Mouse (Mus musculus) intestine, embryonic 14.5 days (tissue): Measurements from ENCODE around the gene Pet100. TPM values are rescaled to one million over a fixed set of nuclear protein-coding genes. Genes with fewer than 3 reads are reported as not detected.

Experiments
- polyA plus RNA-seq: library from polyadenylated mRNA; unstranded; fragments of >200 nt; fragmentation: Nextera tagmentation; extraction: Ambion mirVana; gene quantifications from 2 replicates; pipeline ENCODE4 v1.2.1, GENCODE M21; 2014

Pet100 gene
- polyA plus RNA-seq, 1 experiment from 2014 or later, result 95.1 TPM

Other genes with a start within 250 kb of the Pet100 start
- 8.6 and 10.7 TPM in 2 replicates for gene Arhgef18, start 228.5 kb upstream of the Pet100 start, polyA plus RNA-seq
- gene Pex11g, start 153.9 kb upstream of the Pet100 start, polyA plus RNA-seq, result 4.2 and 5.1 TPM in 2 replicates
- 0.12 TPM in 1 of 2 replicates, not detected in the other for gene Tex45, start 150.7 kb upstream of the Pet100 start, polyA plus RNA-seq
- gene Zfp358, start 128.4 kb upstream of the Pet100 start, polyA plus RNA-seq, result 20.6 and 22.7 TPM in 2 replicates
- gene Mcoln1, start 121.1 kb upstream of the Pet100 start, polyA plus RNA-seq, result 37.3 and 41.8 TPM in 2 replicates
- gene Pnpla6, start 106.2 kb upstream of the Pet100 start, polyA plus RNA-seq, result 25.7 and 26.7 TPM in 2 replicates
- gene C330021F23Rik, start 53.6 kb upstream of the Pet100 start, polyA plus RNA-seq, result 3.8 and 4.5 TPM in 2 replicates
- gene Camsap3, start 34.3 kb upstream of the Pet100 start, polyA plus RNA-seq, result 19.7 and 21.5 TPM in 2 replicates
- gene Xab2, start 232 bp upstream of the Pet100 start, polyA plus RNA-seq, result 56.4 and 61.5 TPM in 2 replicates
- gene Pcp2, start 4.0 kb downstream of the Pet100 start, polyA plus RNA-seq, result 0.12 TPM in 1 of 2 replicates, not detected in the other
- 85.9 and 106 TPM in 2 replicates for gene Stxbp2, start 9.4 kb downstream of the Pet100 start, polyA plus RNA-seq
- gene Retn, start 34.2 kb downstream of the Pet100 start, polyA plus RNA-seq, result 0.22 TPM in 1 of 2 replicates, not detected in the other
- gene Mcemp1, start 44.2 kb downstream of the Pet100 start, polyA plus RNA-seq, result 0.12 and 0.47 TPM in 2 replicates
- gene Fcor, start 50.8 kb downstream of the Pet100 start, polyA plus RNA-seq, result 16.7 and 16.8 TPM in 2 replicates
- 34.0 TPM in 2 replicates for gene Trappc5, start 54.8 kb downstream of the Pet100 start, polyA plus RNA-seq
- 0.08 and 0.11 TPM in 2 replicates for gene Fcer2a, start 72.6 kb downstream of the Pet100 start, polyA plus RNA-seq
- not detected in 2 replicates for gene Clec4g, start 99.1 kb downstream of the Pet100 start, polyA plus RNA-seq
- gene Cd209a, start 127.4 kb downstream of the Pet100 start, polyA plus RNA-seq, result not detected in 2 replicates
- not detected in 2 replicates for gene Cd209e, start 232.8 kb downstream of the Pet100 start, polyA plus RNA-seq